Mouse (Mus musculus): ENCODE results near the gene Baiap3.

DNA sequence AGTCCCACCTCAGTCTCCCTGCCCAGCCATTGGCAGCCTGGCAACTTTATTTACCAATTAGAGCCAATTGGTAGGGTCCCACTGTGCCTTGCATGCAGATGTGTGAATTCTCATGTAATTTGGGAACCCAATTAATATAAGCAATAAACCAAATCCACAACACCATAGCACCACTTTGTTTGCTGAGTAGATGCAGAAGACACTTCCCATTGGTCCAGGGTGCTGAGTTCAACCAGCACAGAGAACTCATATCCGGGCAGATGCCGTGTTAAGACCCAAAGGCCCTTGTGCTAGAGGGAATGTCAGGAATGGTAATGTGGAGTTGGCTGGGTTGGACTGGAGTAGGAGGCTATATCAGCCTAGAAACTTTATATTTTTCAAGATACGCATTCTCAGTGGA lies 19.7 kb upstream of the Baiap3 start:
- TF ChIP-seq CTCF (IDR thresholded peaks at IDR 0.05) = no peak
- no peak for TF ChIP-seq EP300 (IDR thresholded peaks at IDR 0.05)
